Mouse (Mus musculus) E14TG2a.4 (cell line): ENCODE results near the gene Dock8.

ENCODE experiments used
- H3K27me3 ChIP-seq: 2 replicates; pipeline ENCODE4 v1.6.1; 2014; ENCODE audit warnings: low read length, control low read depth; ENCODE audit not compliant: insufficient read depth
- H3K36me3 ChIP-seq: 2 replicates; pipeline ENCODE4 v1.6.1; 2014; ENCODE audit warnings: low read length, control low read depth; ENCODE audit not compliant: insufficient read depth
- H3K4me1 ChIP-seq: replicated peaks from 2 replicates; pipeline ENCODE4 v1.6.1; 2014; ENCODE audit warnings: low read depth, low read length, control low read depth
- H3K4me3 ChIP-seq: replicated peaks from 2 replicates; pipeline ENCODE4 v1.5.1; 2014; ENCODE audit warnings: mild to moderate bottlenecking, low read length
- H3K9me3 ChIP-seq: 2 replicates; pipeline ENCODE4 v1.6.1; 2014; ENCODE audit warnings: low read length, control low read depth
- CTCF ChIP-seq: conservative IDR thresholded peaks from 2 replicates; pipeline ENCODE4 v1.5.1; 2014; ENCODE audit warnings: low read length
- NANOG ChIP-seq: IDR thresholded peaks from 2 replicates; pipeline ENCODE4 v1.6.1; 2014; ENCODE audit warnings: borderline replicate concordance, low read length, mixed read lengths
- POU5F1 ChIP-seq: IDR thresholded peaks from 2 replicates; pipeline ENCODE4 v1.6.1; 2014; ENCODE audit warnings: low read length, borderline replicate concordance

Gene Dock8

DNA sequence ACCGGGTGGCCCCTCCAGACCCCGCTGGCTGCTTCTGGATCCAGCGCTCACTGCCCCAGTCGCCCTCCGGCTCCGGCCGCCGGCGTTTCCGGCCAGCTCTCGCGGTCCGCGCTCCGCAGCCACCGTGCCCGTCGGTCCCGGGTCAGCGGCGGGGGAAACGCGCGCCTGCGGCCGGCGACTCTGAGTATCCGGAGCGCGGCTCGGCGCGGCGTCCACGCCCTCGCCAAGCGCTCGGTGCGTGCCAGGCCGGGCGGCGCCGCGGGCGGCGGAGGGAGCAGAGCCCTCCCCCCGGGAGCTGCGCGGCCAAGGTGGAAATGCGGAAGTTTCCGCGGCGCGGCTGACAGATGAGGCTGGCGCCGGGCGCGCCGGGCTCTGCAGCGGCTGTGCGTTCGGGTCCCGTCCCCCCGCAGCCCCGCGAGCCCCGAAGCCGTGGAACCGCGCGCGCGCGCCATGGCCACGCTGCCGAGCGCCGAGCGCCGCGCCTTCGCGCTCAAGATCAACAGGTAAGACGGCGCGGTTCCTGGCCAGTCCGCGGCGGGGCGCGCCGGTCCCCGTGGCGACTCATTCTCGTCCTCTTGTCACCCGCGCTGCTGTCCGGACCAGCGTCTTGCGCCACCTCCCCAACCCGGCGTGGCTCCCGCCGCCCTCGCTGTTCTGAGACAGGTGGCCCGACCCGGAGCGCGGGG, at the start of gene Dock8:
Gene Dock8, plus strand, starts transcription at position 334 of the 686 bp plus-strand sequence.
- Histone ChIP-seq H3K4me3 (peak within 1 kb of the TSS; percentile 83), H3K4me1 (peaks cover 6% of the 10 kb centered on the region; the same call in 1 of the 2 replicates), H3K27me3 (peaks cover 67% of the 10 kb centered on the region), H3K9me3 (0 out of 2 replicates have a peak, but pooled peaks cover 5% of the 10 kb centered on the region), H3K36me3 (no peaks in the 10 kb centered on the region)
- TF ChIP-seq CTCF (no peak), POU5F1 (no peak), NANOG (no peak)

DNA sequence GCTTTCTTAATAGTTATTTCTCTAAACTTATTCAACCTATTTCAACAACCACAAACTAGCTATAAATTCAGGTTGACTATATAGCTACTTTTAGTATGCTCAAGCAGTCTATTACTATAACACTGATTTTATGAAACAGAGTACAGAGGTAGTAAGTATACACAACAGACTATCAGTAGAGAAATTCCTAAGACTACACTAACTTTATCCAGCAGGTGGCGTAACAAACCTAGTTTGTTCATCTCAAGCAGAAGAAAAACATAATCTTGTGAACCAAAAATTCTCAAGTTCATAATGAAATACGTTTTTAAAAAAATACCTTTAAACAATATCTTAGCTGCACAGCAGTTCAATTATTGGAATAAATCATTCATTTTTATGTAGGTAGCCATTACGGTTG, 40.8 kb upstream of the Dock8 start:
- Histone ChIP-seq H3K9me3 (no peaks in the 10 kb centered on the region), H3K27me3 (no peaks in the 10 kb centered on the region), H3K4me1 (peaks cover 10% of the 10 kb centered on the region), H3K4me3 (no peak overlapping the region), H3K36me3 (peaks cover 16% of the 10 kb centered on the region)
- TF ChIP-seq NANOG (no peak), CTCF (peak; percentile 26; the same call in 1 of the 2 replicates), POU5F1 (no peak)

DNA sequence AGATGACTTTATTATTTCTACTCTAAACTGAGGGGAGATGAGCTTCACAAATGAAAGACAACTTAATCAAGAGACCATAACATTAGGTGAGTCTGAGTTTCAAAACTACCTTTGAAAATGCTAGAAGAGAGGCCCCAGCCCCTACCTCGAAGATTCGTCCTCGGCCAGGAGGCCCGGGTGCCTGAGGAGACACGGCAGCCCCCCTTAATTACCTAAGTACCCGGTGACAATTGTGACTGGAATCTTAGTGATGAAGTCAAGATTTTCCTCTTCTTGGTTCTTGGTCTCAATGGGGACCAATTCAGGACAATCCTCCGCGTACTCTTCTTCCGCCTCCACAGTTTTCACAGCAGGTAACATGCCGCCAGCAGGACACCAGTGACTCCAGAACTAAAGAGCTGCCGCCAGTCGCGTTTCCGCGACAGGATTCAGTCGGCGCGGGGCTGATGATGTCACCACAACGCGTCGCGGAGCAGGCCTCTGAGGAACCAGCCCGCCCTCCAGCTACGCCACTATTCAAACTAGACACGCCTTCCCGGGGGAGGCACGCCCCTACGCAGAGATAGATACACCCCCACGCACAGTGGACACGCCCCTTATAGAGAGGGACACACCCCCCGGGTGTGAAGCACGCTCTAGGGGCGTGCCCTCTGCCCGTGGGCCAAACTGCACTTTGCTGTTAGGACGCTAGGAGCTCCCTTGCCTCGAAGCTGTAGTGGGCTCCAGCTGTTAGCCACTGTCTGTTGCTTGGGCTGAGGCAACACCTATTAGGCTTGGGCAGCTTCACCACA, 38.0 kb upstream of the Dock8 start, which contains the start of gene Cbwd1:
Gene Cbwd1, minus strand, starts transcription at position 439 of the 791 bp plus-strand sequence.
- Histone ChIP-seq H3K4me1 (peaks cover 19% of the 10 kb centered on the region), H3K4me3 (peak within 1 kb of the TSS; percentile 91), H3K27me3 (no peaks in the 10 kb centered on the region), H3K9me3 (no peaks in the 10 kb centered on the region), H3K36me3 (no peaks in the 10 kb centered on the region)
- TF ChIP-seq POU5F1 = no peak
- peak; percentile 82 for TF ChIP-seq CTCF
- TF ChIP-seq NANOG = no peak

DNA sequence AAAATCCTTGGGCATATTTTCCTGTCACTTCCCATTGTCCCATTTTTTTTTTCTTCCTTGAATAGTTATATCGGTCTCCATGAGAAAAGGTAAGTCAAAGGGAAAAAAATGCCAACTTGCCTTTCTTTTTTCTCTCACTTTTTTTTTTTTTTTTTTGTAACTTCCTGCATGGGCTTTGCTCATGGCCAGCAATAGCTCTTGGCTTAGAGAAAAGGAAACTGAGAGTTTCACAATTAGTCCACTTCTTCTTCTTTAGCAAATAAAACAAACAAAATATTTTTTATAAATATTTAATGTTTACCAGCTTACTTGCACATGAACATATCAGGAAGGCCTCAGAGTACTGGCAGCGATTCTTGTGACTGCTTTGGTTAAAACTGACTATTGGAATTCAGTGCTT, 33.1 kb upstream of the Dock8 start:
- Histone ChIP-seq H3K36me3 (no peaks in the 10 kb centered on the region), H3K4me3 (no peak overlapping the region), H3K9me3 (peaks cover 4% of the 10 kb centered on the region; the same call in 1 of the 2 replicates), H3K27me3 (no peaks in the 10 kb centered on the region), H3K4me1 (peaks cover 20% of the 10 kb centered on the region)
- TF ChIP-seq NANOG (no peak), CTCF (no peak), POU5F1 (no peak)

DNA sequence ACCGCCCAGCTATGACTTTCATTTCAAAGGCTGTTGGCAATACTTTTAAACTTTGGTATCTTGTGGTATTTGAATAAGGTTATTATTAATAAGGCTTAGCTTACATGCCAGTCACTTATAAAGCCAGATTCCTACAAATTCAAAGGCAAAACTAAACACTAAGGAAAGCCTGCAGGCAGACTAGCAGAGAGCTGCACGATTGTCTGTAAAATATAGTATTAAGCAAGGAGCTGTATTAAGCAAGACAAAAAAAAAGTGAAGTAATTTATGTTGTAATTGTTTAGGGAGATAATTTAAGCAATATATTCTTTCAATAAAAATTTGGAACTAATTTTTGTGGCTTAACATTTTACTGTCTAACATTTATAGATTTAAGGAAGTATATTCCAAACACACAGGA, 32.4 kb upstream of the Dock8 start:
- no peaks in the 10 kb centered on the region for H3K27me3 ChIP-seq
- H3K9me3 ChIP-seq = peaks cover 4% of the 10 kb centered on the region; the same call in 1 of the 2 replicates
- H3K4me1 ChIP-seq = peaks cover 20% of the 10 kb centered on the region
- no peaks in the 10 kb centered on the region for H3K36me3 ChIP-seq
- TF ChIP-seq POU5F1 (no peak), CTCF (no peak), NANOG (no peak)
- no peak overlapping the region for H3K4me3 ChIP-seq

DNA sequence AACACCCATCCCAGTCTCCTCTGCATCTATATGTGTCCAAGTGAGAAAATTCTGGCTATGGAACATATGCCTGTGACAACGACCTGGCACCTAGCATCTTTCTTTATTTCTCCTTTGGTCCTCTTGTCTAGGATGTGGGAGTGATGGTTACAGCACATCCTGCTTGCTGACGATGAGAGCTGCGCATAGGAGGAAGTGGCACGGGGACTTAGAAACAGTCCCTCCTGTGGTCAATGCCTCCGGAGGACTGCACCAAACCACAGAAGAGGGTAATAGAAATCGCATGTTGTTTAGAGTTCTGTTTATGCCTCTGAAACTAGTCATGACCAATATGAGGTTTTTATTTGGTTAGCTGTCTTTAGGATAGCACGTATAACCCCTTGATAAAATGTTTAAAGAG, 28.0 kb upstream of the Dock8 start:
- Histone ChIP-seq H3K27me3 (peaks cover 4% of the 10 kb centered on the region; the same call in 1 of the 2 replicates), H3K4me1 (peaks cover 11% of the 10 kb centered on the region), H3K4me3 (no peak overlapping the region), H3K9me3 (peaks cover 4% of the 10 kb centered on the region; the same call in 1 of the 2 replicates), H3K36me3 (no peaks in the 10 kb centered on the region)
- TF ChIP-seq NANOG (no peak), CTCF (no peak), POU5F1 (no peak)

DNA sequence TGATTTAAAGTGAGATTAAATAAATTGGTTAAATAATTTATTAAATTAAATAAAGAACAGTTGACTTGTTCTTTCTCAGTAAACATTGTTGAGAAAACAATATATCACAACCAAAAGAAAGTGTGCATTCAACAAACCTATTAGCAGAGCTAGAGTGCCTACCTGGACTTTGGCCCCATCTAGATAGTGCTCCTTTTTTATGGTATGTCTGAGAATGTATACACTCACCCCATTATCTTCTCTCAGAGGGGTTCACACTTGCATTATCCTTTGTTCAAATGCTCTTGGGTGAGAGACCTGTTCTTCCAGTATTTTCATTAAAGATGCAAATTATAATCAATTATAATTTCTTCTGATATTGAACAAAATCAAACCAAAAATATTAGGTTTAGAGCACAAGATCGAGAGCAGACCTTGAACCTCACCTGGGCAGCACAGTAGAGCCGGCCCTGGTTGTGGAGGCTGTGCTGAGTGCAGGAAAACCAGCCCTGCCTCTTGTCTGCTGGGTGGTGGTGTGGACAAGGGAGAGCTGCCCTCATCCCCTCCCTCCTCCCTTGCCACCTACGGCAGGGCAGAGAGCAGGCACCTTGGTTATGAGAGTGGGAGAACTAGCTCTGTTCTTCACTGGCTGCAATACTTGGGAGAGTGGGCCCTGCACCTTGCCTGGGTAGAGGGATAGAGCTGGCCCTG, 26.5 kb upstream of the Dock8 start:
- H3K9me3 ChIP-seq = peaks cover 4% of the 10 kb centered on the region; the same call in 1 of the 2 replicates
- H3K4me3 ChIP-seq = no peak overlapping the region
- H3K36me3 ChIP-seq = no peaks in the 10 kb centered on the region
- no peak for TF ChIP-seq NANOG
- peaks cover 4% of the 10 kb centered on the region; the same call in 1 of the 2 replicates for H3K27me3 ChIP-seq
- peaks cover 11% of the 10 kb centered on the region for H3K4me1 ChIP-seq

DNA sequence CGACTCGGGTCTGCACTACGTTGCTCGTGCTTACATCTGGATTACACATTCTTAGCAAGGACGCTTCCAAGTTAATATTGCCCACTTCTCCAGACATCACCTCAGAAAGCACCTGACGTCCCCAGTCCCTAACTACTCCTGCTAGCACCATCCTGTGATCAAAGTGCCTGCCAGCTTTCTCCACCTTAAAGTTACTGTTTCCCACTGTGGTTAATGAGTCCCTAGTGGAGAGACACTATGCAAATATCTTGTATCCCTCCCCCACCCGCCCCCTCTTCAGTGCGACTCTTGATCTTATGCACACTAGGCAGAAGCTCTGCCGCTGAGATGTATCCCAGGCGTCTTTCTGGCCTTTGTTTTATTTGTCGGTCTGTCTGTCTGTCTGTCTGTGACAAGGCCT, 21.3 kb upstream of the Dock8 start:
- Histone ChIP-seq H3K27me3 (peaks cover 7% of the 10 kb centered on the region; the same call in 1 of the 2 replicates), H3K4me3 (no peak overlapping the region), H3K36me3 (no peaks in the 10 kb centered on the region), H3K9me3 (no peaks in the 10 kb centered on the region), H3K4me1 (peaks cover 6% of the 10 kb centered on the region)
- TF ChIP-seq NANOG (no peak), CTCF (no peak), POU5F1 (no peak)
